Mouse (Mus musculus): ENCODE results near the gene Mmel1. TPM values are rescaled to one million over a fixed set of nuclear protein-coding genes. Genes with fewer than 3 reads are reported as not detected.

Gene Mmel1
- 2.7 and 16.8 TPM in 2 replicates for polyA plus RNA-seq (2012; rRNA removed)

DNA sequence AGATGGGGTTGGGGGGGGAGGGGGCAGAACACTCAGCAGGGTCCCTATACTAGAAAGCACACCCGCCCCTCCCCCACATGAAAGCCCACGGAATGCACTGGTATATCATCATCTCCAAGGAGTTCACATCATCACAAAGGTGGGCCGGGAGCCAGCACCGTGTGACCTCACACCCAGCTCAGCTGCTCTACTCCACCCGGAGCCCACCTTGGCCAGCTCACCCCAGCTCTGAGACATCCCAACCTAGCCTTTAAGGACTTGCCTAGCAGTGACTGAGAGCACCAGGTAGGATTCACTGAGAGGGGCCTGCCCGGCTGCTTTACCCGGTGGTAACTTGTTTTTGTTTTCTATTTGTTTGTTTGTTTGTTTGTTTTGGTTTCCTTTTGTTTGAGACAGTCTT lies at the start of gene Mmel1:
TSS of gene Mmel1 (plus strand) at position 146 of the 400 bp plus-strand sequence.

DNA sequence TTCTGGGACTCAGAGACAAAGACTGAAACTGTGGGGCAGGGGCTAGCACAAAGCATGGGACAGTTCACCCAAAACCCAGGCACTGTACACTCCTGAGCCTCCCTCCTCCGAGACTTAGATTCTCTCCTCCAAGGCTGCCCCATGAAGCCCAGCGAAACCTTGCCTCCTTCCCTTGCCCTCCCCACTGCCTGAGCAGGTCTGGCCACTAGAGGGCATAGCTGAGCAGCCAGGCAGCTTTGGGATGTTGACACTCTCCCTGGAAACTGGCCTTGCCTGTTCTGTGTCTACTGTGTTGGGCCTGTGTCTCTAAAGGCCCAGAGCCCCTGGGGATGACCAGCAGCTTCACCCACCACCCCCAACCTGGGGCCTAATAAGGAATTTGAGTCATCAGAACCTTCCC lies 32.2 kb upstream of the Mmel1 start, which contains the start of gene Ttc34:
TSS of gene Ttc34 (plus strand) at position 290 of the 400 bp plus-strand sequence.

DNA sequence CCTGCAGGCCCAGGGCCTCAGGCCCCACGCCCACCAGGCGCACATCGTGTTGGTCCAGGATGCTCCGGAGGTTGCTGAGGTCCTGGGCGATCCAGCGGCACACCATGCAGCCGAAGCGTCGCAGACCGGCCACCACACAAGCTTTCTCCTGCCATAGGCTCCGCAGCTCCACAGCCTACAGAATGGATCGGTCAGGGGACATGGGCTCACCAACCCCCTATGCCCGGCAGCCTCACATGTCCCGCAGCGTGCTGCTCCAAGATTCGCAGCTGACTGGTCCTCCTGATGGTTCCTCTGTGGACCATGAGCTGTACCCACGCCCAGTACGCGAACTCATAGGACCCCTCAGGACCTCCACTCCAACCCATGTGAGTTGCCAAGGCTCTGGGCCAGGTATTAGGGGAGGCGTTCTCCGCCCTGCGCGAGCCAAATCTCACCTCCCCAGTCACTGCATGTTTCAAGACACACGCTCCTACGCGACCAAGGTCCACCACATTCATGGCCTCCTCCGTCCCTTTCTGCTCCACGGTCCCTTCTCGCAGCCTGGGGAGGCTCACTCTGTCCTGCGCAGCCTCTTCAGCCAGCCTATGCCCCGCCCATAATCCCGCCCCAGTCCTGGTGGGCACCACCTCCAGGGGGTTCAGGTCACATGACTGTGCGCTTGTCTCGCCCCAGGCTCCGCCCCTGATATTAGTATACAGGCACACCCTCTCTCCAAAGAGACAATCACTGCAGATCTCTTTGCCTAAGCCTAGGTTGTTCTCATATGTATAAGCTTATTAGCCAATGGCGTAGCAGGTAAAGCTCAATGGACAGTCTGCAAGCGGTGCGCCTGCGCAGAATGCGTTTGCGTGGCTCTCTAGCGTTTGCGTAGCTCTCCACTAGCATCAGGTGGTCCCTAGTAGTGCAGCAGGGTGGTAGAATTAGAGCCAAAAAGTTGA lies 29.4 kb downstream of the Mmel1 start, which contains the start of gene Fam213b:
TSS of gene Fam213b (minus strand) at position 630 of the 941 bp plus-strand sequence.

DNA sequence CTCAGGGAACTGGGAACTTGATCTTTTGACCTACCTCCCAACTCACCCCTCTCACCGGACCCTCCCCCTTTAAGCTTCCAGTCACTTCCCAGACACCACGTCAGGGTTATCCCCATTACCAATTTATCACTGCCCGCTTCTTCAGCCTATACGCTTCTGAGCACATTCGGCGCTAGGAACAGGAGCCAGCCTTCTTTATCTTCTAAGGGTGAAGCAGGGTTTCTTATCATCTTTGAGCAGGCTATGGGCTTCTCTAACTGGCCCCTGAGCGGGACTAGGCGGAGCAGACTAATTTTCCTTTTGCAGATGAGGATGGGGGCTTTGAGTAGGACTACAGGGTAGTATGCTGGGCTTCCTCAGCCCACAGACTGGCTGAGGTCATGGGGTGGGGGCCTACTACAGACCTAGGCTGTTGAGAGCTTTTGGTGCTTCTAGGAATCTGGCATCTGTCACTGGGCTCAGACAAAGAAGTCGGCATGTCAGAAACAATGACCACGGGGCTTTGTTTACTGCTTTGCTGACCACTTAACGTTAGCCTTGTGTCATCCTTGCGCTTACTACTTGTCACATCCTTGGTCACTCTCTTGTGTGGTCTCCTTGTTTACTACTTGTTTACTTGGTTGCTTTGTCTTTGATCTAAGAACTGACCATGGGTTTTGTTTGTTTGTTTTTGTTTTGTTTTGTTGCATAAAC lies 59.2 kb downstream of the Mmel1 start, which contains the start of gene Tnfrsf14:
TSS of gene Tnfrsf14 (minus strand) at position 169 of the 693 bp plus-strand sequence.

Other genes starting within 250 kb of the Mmel1 start
- gene Prdm16, start 232.7 kb upstream of the Mmel1 start, polyA plus RNA-seq (2012; rRNA removed), result 9.2 and 12.9 TPM in 2 replicates
- not detected in 2 replicates for gene Actrt2, start 201.7 kb upstream of the Mmel1 start, polyA plus RNA-seq (2012; rRNA removed)
- gene Ttc34, start 32.1 kb upstream of the Mmel1 start, polyA plus RNA-seq (2012; rRNA removed), result 7.5 and 8.8 TPM in 2 replicates
- 19.6 and 39.4 TPM in 2 replicates for gene Fam213b, start 29.6 kb downstream of the Mmel1 start, polyA plus RNA-seq (2012; rRNA removed)
- gene Tnfrsf14, start 59.0 kb downstream of the Mmel1 start, polyA plus RNA-seq (2012; rRNA removed), result 30.3 and 34.4 TPM in 2 replicates
- gene Hes5, start 91.3 kb downstream of the Mmel1 start, polyA plus RNA-seq (2012; rRNA removed), result 0.37 and 0.38 TPM in 2 replicates
- gene Pank4, start 94.5 kb downstream of the Mmel1 start, polyA plus RNA-seq (2012; rRNA removed), result 72.3 and 85.6 TPM in 2 replicates
- gene Plch2, start 187.2 kb downstream of the Mmel1 start, polyA plus RNA-seq (2012; rRNA removed), result 57.4 and 58.2 TPM in 2 replicates
- 42.8 and 46.1 TPM in 2 replicates for gene Pex10, start 197.4 kb downstream of the Mmel1 start, polyA plus RNA-seq (2012; rRNA removed)
- gene Rer1, start 216.8 kb downstream of the Mmel1 start, polyA plus RNA-seq (2012; rRNA removed), result 57.3 and 64.1 TPM in 2 replicates
- 19.8 and 20.5 TPM in 2 replicates for gene Morn1, start 217.0 kb downstream of the Mmel1 start, polyA plus RNA-seq (2012; rRNA removed)

Data from ovary, adult 2 months (tissue).